Mouse (Mus musculus): ENCODE measurements around the gene Nos2.

DNA sequence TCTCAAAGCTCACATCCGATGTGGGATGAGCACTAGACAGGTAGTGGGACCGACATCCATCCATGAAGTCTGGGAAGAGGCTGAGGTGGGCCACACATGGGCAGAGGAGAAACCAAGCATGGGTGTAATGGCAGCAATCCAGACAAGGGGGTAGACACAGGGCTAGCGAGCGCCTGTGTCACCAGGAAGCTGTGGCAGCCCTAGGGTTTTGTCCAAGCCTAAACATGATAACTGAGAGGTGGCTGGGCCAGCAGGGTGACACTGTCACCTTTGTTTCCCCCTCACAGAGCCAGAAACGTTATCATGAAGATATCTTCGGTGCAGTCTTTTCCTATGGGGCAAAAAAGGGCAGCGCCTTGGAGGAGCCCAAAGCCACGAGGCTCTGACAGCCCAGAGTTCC, 38.8 kb downstream of the Nos2 start:
- no peak for TF ChIP-seq GATA1 (IDR thresholded peaks at IDR 0.05; ENCODE audit: borderline replicate concordance, low read length)
- no peak for TF ChIP-seq FLI1 (IDR thresholded peaks at IDR 0.05; ENCODE audit: low read length)
